Mouse (Mus musculus) 416B (cell line): ENCODE measurements around the gene Ndrg2.

Experiments used
- DNase-seq: peaks from one replicate; pipeline ENCODE4 v3.0.0; 2011; ENCODE audit warnings: low read depth

Gene Ndrg2

GRCm38 (mm10) chr14:51913062-51913959, 647 bp downstream of the Ndrg2 start:
- DNase-seq = no peak

DNA sequence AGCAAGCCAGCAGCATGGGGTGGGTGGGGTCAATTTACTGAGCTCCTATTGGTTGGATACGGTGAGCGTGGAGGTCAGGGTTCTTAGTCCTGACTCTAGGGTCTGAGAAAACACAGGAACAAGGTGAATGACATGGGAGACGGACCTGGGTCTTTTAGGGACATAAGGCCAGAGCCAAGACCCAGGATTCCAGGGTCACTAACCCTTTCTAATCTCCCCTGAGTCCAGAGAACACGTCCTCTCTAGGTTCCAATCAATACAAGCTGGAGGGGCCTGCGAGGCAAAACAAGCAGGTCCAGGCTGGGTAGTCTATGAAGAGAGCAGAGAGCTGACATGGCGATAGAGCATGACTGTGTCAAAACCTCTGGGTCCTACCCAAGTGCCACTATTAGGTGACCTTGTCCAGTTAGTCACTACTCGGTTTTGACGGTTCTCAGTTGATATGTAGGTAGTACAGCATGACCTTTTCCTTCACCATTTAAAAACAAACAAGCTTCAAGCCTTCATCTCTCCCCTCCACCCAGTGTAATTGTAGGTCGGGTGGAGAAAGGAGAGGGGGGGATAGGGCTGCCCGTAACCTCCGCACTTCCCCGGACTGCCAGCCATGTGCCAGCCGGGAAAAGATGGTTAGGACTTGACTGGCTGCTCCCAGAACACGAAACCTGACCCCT, 1.4 kb downstream of the Ndrg2 start:
- no peak for DNase-seq

DNA sequence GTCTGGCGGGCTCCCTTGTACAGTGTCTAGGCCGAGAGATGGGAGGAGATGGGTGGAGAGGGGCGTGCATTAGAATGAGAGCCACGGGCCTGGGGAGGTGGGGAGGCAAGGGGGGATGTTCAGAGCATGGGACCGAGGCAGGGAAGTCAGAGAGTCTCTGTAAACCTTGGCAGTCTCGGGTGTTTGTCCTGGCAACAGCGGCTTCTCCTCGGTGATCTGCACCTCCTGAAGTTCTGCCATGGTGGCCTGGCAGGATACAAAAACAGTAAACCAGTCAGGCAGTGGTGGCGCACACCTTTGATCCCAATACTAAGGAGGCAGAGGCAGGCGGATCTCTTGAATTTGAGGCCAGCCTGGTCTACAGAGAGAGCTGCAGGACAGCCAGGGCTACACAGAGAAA, 2.7 kb downstream of the Ndrg2 start:
- no peak for DNase-seq

- DNase-seq = peak; percentile 8
These were observed 7.9 kb downstream of the Ndrg2 start for GRCm38 (mm10) chr14:51906102-51906501.

- DNase-seq = peak; percentile 74
These were observed 9.3 kb downstream of the Ndrg2 start for GRCm38 (mm10) chr14:51904706-51905105.

DNA sequence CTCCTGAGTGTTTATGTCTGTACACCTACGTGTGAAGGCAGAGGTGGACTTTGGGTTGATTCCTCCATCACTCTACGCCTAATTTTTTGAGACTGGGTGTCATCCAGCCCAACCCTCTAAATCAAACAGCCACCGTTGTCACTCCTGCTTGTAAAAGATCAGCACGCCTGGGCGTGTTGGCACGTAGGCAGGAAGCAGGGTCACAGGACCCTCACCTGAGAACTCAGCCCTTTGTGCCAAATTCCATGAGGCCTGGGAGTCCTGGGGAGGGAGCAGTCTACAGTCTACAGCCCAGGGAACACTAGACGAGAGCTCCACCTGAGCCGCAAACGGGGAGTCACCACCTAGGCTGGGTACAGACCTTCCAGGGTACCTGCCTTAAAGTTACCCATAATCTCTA, 10.2 kb downstream of the Ndrg2 start:
- no peak for DNase-seq

GRCm38 (mm10) chr14:51902806-51903710, 10.9 kb downstream of the Ndrg2 start:
- DNase-seq = peak; percentile 73

DNA sequence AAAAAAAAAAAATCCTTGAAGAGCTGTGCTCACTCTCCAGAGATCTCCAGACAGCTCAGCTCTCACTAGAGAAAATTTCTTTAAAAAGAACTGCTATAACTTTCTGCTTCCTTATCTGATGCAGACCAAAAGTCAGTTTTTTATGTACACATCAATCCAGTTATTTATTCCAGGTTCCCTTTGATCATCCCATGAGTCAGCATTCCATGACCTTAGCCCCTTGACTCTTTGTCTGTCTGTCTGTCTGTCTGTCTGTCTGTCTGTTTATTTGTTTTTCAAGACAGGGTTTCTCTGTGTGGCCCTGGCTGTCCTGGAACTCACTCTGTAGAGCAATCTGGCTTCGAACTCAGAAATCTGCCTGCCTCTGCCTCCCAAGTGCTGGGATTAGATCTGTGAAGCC, 14.6 kb downstream of the Ndrg2 start:
- DNase-seq = no peak

DNA sequence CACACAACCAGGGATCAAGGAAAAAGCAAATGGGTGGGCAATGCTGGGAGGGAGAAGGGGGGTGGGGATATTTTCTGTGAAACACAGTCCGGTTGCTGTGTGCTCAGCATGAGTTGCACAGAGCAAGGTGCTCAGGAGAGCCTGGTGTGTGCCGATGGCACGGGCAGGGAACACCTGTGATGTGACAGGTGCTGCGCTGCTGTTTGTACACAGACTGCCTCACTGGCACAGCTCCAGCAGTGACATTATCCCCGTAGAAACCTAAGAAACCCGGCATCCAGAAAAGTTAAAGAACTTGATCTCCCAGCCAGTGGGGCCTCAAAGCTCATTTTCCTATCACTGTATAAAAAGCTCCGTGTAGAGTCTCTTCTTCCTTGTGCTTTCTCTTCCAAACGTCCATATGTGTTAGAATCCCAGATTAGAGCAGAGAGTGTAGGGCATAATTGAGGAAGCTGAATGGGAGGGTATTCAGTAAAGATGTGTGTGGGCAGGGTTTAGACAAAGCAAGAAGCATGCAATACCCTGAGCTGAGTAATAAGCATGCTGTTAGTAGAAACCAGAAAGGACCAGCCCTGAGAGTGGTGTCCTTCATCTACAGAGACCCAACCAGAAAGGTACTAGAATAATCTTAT, 17.3 kb downstream of the Ndrg2 start:
- no peak for DNase-seq

DNA sequence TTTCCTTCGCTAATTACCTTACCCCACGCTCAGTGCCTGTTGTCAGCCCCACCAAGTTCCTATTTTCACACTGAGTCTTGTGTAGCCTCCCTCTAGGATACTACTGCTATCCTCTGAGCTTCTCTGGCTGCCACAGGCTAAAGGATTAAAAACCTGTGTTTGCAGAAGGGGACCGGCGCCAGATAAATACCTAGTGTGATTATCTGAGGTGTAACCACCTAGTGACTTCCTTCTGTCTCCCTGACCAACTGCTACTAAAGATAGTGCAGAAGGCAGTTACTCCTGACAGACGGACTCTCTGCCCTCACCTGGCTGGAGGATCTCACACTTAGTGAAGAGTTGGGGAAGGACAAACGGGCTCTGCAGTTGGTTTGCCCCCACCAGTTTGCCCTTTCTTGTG, 17.9 kb downstream of the Ndrg2 start:
- no peak for DNase-seq

GRCm38 (mm10) chr14:51895071-51895470, 18.9 kb downstream of the Ndrg2 start:
- DNase-seq = no peak

DNA sequence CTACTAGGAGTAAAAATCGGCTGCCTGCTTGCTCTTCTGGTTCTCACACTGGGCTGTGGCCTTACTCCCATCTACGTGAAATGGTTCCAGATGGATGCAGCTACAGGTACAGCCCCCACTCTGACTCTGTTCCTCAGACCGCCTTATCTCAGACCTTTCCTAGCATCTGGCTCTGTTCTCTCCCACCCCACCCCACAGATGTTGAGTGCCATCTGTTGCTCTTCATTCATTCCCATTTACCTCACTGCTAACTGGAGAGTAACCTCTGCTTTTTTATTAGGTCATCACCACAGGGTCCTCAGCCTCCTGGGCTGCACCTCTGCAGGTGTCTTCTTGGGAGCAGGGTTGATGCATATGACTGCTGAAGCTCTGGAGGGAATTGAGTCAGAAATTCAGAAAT, 20.1 kb downstream of the Ndrg2 start:
- no peak for DNase-seq

GRCm38 (mm10) chr14:51893094-51893794, 20.7 kb downstream of the Ndrg2 start:
- no peak for DNase-seq

GRCm38 (mm10) chr14:51892191-51892939, 21.6 kb downstream of the Ndrg2 start, which contains the start of gene Slc39a2:
TSS of gene Slc39a2 (plus strand) at chr14:51892889.
- DNase-seq = no peak

- no peak for DNase-seq
These were observed 24.1 kb downstream of the Ndrg2 start for GRCm38 (mm10) chr14:51889833-51890232.

DNA sequence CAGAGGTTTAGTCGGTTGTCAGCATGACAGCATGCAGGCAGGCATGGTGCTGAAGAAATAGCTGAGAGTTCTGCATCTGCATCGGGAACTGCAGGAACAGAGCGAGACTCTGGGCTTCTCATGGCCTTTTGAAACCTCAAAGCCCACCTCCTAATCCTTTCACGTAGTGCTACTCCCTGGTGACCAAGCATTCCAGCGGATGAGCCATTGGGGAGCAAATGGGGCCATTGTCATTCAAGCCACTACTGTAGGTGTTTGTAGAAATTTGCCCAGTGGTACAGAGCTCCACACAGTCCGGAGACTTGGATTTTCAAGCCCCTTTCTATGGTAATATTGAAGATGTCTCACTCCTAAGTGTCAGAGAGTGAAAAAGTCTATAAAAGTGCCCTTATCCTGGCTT, 27.9 kb downstream of the Ndrg2 start:
- no peak for DNase-seq

- peak; percentile 99 for DNase-seq
These were observed 29.2 kb downstream of the Ndrg2 start, which contains the start of gene Mettl17 for GRCm38 (mm10) chr14:51884598-51885331. TSS of gene Mettl17 (plus strand) at chr14:51884842.

DNA sequence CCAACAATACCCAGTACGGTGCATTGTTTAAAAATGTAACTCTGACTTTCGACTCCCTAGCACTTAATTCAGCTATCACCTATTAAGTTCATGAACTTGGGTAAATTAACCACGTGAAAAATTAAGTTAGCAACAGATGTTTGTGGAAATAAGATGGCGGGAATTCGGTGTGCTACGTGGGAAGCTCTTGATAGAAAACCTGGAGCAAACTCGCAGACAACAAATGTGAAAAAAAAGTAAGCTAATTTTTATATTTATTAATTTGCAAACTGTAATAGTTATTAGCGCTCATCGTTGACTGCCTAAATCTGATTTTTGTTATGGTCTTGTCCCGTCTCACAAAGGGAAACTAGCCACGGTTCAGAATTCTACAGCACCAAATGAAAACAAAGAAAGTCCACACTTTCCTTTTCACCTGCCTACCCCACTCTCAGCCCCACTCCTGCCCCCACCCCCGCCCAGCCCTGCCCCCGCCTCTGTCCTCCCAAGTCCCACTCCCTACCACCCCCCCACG, 29.9 kb downstream of the Ndrg2 start:
- DNase-seq = peak; percentile 70

DNA sequence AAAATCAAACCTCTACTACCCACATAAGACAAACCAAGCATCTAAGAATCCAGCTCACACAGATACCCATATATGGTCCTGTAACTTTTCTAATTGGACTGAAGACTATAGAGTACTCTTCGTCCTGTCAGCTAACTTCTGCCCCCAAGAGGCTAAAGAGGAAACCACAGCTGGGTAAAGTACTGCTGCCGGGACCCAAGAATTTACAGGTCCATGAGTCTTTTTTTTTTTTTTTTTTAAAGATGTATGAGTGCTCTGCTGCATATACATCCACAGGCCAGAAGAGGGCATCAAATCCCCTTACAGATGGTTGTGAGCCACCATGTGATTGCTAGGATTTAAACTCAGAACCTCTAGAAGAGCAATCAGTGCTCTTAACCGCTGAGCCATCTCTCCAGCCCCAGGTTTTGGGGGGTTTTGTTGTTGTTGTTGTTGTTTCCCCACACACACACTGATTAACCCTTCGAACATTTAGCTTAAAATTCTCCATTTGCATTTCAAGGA, 30.4 kb downstream of the Ndrg2 start:
- DNase-seq = peak; percentile 95
